Mouse (Mus musculus): ENCODE measurements around the gene Irf7.
"Not testable (repeated sequence)": the region's sequence is repeated elsewhere in the genome, so short reads cannot be mapped to it uniquely, and the experiment has no call there.

Irf7 gene

DNA sequence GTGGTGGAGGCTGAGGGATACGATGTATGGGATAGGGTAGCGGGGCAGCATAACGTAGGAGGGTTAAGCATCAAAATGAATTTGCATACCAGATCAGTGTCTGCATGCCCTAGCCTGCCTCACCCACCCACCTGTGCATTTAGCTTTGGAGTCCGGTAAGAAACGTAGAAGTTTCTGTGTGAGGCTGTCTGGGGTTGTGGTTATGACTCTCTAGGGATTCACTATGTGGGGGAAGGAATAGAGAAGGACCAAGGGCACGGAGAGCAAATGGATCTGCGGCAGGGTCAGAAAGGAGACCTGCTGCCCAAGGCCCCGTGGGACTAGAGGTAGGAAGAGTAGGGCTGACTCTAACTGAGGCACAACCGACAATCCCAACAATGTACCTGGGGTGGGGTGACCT, 9.1 kb upstream of the Irf7 start:
- DNase-seq (ENCODE audit: low spot score in 2 of 2) = no peak

DNA sequence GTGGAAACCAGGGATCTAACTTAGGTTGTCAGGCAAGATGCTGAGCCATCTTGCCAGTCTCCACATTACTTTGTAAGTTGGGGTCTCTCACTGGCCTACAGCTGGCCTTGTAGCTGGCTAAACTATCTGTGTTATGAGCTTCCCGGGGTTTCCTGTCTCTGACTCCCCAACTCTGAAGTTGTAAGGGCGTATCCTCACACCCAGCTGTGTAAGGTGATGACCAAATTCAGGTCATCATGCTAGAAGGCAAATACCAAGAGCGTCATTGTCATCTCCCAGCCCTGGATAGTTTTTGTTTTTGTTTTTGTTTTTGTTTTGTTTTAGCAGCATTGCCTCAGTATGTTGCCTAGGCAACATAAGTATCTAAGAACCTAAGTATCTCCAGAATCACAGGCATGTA, 4.3 kb upstream of the Irf7 start:
- no peak for DNase-seq (ENCODE audit: low spot score in 2 of 2)

DNA sequence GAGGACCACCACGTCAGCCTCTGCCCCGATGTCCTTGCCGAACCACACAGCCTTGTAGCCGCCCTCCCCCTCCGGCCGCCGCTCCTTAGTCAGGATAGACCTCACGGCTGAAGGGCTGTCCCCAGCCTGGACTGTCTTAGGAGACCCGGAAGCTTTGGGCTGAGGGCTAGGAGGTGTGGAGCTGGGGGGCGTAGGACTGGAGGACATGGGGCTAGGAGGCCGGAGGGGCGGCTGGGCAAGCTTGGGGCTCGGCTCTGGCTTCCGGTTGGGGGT, 2.9 kb upstream of the Irf7 start:
- no peak for DNase-seq (ENCODE audit: low spot score in 2 of 2)

DNA sequence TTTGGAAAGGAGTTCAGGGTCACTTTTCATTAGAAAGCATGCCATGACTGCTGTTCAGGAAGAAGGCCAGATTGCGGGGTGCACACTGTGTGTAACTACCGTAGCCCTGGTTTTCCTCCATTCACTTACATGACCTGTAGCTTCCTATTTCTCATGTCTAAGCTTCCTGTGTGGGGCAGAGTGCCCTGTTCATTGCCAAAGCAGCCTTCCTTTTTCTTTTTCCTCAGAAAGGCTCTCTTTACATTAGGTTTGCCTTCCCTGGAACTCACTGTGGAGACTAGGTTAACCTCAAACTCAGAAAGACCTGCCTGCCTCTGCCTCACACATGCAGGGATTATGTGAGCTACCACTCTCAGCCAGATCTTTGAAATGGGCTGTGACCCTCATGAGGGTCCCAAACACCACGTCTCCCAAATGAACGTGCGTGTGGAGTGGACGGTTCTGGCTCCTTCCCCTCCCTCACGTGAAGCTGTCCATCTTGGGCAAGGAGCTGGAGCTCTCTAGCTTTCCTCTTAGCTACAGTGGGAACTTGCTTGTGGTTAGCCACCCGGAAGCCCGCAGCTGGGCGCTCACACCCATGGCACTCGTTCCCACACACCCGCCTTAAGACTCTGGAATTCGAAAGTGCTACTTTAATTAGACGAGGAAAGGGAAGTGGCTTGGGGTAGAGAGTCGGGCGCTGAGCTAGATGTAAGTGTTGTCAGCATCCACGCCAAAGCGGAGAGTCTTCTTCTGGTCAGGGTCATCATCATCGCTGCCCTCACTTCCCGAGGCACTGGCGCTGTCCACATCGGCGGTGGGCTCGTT, 2.4 kb upstream of the Irf7 start:
- no peak for DNase-seq (ENCODE audit: low spot score in 2 of 2)

DNA sequence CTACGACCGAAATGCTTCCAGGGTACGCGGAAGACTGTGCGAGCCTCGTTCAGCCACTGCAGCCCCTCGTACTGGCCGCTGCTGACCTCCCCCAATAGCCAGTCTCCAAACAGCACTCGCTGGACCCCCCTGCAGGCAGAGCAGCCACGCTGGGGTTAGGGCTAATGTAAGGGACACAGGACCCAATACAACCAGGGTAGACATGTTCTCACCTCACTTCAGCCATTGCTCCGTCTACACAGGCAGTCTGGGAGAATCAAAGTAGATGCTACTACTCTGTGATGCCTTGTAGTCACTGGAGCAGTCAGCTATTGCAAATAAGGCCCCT, 906 bp downstream of the Irf7 start:
- no peak for DNase-seq (ENCODE audit: low spot score in 2 of 2)

DNA sequence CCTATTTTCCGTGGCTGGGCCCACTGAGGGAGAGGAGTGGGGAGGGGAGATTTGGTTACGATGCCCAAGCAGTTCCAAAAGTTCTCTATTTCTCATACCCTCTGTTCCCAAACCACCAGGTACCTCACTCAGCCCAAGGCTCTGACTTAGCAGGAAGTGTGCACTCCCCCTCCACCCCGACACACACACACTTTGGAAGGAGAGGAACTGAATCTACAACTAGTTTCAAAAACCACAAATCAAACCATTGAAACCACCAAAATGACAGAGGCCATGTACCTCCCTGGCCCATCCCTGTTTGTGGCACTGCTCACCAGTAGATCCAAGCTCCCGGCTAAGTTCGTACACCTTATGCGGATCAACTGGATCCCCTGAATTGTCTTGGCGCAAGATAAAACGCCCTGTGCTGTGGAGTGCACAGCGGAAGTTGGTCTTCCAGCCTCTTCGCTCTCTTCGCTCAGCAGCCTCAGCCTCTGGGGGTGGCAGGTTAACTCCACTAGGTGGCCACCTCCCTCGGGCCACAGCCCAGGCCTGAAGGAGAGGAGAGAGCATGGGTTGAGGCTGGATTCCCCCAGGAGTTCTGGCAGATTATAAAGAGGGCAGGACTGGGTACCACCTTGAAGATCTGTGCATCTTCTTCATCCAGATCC, 1.4 kb downstream of the Irf7 start:
- no peak for DNase-seq (ENCODE audit: low spot score in 2 of 2)

DNA sequence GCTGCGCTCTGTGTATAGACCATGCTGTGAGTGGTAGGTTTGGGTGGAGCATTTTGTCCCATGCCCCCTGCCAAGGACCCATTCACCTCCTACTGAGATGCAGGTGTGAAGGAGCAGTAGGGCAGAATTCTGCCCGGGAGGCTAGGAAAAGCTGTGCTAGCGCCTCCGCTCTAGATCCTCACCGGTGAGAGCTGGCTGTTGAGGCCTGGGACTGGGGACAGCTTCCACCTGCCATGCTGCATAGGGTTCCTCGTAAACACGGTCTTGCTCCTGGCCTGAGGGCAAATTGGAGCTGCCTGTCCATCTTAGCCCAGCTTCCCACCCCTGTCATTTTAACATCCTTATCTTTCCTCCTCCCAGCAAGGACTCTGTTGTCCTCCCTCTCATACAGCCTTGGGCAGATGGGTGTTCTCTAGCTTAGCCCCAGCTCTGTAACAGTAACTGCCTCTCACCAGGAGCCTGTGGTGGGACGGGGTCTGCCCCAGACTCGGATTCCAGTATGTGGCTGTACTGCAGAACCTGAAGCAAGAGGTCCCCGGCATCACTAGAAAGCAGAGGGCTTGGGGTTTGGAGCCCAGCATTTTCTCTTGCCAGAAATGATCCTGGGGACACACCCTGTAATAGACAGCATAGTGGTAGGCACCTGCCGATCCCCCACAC, 2.1 kb downstream of the Irf7 start:
- DNase-seq (ENCODE audit: low spot score in 2 of 2) = no peak

DNA sequence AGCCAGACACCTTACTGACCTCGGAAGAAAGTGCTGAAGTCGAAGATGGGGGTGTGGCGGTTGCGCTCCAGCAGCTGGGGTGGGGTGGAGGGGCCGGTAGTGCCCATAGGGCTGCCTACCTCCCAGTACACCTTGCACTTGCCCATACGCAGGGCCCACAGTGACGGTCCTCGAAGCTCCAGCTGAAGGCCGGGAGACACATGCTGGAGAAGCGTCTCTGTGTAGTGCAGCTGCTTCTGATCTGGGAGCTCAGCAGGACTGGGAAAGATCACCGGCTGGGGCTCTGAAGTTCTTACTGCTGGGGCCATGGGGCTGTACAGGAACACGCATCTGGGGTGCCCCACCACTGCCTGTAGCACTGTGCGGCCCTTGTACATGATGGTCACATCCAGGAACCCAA, 2.6 kb downstream of the Irf7 start:
- no peak for DNase-seq (ENCODE audit: low spot score in 2 of 2)

DNA sequence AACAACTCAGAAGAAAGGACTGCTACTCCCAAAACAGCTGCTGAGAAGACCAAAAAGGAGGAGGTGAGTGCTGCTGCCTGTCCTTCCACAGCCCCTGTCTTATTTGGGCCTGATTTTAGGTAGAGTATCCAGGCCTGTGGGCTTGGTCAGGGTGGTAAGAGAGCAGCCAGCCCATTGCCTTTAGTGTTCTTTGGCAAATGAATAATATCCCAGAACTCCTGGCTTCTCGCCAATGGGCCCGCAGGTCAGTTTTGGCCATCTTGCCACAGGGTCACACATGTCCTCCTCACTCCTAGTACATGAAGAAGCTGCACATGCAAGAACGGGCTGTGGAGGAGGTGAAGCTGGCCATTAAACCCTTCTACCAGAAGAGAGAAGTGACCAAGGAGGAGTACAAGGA, 4.8 kb downstream of the Irf7 start:
- no peak for DNase-seq (ENCODE audit: low spot score in 2 of 2)

DNA sequence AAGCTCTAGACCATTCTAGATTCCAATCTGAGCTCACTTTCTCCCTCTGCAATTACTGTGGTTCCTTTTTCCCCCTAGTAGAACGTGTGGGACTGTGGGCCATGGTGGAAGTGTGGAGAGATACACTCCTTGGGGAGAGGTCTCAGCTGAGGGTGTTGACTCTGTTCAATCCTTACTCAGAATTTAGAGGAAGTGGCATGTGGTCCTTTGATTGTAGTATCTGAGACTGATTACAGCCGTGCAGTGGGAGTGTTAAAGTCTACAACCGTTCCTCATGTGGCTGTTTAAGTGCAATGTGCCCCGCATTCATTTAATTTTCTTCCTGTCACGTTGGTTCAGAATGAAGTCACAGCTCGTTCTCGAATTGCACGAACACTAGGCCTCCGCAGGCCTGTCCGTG, 10.1 kb downstream of the Irf7 start:
- no peak for DNase-seq (ENCODE audit: low spot score in 2 of 2)

DNA sequence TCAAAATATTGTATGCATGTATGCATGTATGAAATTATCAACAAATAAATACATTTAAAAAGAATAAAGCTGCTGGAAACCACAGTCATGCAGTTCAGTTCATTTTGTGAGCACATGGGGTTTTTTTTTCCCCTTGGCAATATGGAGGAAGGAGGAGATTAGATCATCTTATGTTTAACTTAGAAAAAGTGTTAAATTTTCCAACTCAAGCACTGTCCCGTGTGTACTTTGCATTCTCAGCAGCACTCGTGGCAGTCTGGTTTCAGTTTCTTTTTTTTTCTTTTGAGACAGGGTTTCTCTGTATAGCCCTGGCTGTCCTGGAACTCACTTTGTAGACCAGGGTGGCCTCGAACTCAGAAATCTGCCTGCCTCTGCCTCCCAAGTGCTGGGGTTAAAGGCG, 15.8 kb downstream of the Irf7 start:
- DNase-seq (ENCODE audit: low spot score in 2 of 2) = not testable (repeated sequence)

DNA sequence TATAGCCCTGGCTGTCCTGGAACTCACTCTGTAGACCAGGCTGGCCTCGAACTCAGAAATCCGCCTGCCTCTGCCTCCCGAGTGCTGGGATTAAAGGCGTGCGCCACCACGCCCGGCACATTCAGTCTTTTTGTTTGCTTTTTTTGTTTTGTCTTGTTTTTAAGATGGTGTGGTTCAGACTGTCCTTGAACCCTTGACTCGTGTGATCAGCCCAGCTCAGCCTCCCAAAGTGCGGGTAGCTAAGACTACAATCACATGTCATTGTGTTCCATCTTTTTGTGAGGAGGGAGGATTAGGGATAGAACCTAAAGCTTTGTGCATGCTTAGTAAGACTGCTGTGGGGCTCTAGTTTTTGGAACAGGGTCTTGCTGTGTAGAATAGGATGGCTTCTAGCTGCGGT, 34.7 kb downstream of the Irf7 start:
- DNase-seq (ENCODE audit: low spot score in 2 of 2) = no peak

DNA sequence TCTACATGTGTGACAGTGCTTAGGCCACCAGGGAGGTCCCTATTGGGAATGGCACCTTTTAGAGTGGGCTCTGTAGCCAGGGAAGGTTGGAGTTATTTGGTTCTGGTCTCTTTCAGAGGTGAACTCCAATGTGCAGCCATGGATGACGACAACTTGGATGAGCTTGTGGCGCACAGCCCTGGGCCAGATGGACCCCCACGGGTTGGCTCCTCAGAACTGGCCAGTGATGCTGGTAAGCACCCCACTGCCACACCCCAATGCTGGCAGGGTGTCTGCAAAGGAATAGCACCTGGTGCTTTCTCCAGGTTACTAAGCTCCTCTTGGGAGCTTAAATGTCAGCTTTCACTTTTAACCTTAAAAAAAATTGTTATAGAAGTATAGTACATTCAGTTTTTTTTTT, 35.2 kb downstream of the Irf7 start:
- DNase-seq (ENCODE audit: low spot score in 2 of 2) = no peak

DNA sequence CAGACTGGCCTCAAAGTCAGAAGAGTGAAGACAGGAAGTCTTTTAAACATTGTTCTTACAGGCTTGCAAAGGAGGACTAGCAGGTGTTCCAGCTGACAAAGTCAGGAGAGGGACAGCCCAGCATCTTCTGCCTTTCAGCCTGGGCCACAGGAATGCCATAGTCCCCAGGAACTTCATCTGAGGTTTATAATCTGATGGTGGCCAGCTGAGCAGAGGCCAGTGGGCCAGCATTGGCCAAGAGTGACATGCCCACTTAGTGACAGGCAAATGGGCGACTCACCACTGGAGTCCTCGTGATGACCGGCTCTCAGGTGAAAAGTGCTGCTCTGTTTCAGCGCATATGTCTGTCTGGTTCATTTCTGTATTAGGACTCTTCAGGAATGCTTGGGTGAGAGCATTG, 35.7 kb downstream of the Irf7 start:
- DNase-seq (ENCODE audit: low spot score in 2 of 2) = no peak

DNA sequence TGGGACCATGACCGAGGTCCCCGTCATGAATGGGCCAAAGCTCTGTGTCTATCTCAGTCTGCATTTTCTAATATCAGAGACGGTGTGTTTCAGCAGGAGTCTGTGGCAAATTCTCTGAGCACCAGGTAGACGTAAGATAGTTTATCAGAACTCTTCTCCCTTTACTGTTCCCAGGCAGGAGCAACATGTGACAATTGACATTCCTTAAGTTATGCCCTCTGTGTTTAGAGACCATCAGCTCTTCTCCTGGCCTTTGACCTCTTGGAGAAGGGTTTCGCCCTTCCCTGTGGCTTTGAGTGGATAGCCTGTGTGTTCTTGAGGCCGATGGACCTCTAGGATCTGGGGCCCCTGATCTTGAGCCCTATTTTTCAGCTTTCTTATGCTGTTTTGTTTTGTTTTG, 36.6 kb downstream of the Irf7 start:
- DNase-seq (ENCODE audit: low spot score in 2 of 2) = no peak

DNA sequence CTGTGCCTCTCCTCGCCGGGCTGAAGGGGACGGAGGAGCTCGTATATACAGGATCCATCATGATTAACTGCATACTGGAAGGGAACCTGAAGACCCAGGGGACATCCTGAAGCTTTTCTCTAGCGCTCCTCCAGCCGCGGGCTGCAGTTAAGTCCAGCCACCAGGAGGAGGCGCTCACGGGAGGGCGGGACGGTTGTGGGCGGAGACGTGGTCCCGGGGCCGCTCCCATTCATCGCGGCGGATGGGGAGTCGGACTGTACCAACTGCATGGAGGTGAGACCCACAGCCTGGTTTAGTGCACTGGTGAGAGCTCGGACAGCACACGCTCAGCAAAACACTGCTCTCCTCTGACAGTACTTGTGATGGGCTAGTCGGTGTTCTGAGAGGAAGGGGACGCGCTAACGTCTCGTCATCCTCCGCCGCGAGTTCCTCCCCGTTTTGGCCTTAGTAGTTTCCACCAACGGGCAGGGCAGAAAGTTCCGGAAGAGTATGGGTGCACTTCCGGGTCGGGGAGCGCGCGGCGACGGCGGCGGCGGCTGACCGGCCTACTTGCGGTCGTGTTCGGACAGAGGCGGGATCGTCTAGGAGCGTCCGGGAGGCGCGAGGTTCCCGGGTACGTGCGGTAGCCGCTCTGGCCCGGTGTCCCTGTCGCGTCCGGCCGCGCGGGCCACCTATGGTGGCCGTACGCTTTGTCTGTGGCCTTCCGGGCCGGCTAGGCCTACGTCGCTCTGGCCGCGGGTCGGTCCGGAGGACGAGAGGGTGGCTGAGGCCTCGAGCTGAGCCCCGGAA, 37.8 kb downstream of the Irf7 start, which contains the start of gene Phrf1:
Phrf1 (plus strand) TSS at position 506 of the 789 bp plus-strand sequence.
- DNase-seq (ENCODE audit: low spot score in 2 of 2) = peak; percentile 95 to 98

DNA sequence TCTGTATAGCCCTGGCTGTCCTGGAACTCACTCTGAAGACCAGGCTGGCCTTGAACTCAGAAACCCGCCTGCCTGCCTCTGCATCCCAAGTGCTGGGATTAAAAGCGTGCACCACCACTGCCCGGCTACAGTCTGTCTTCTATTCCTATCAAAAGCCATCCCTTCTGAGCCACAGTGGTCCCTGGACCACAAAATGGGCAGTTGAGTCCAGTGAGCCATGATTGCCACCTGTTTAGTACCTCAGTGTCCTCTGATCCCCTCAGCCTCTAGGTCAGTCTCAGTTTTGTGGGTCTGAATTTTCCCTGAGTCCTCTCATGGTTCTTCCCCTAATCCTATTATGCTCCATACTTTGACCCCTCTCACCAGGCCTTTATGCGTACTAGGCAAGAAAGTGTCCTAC, 38.5 kb downstream of the Irf7 start:
- no peak for DNase-seq (ENCODE audit: low spot score in 2 of 2)

DNA sequence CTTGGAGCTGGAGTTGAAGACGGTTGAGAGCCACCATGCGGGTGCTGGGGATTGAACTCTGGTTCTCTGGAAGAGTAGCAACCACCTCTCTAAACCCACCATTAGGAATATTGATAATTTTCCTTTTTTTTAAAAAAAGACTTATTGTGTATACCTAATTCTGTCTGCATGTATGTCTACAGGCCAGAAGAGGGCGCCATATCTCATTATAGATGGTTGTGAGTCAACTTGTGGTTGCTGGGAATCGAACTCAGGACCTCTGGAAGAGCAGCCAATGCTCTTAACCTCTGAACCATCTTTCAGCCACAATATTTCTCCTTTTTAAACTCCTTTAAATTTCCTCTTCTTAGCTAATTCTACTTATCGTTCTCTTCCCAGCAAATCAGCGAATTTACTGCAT, 39.7 kb downstream of the Irf7 start:
- no peak for DNase-seq (ENCODE audit: low spot score in 2 of 2)

DNA sequence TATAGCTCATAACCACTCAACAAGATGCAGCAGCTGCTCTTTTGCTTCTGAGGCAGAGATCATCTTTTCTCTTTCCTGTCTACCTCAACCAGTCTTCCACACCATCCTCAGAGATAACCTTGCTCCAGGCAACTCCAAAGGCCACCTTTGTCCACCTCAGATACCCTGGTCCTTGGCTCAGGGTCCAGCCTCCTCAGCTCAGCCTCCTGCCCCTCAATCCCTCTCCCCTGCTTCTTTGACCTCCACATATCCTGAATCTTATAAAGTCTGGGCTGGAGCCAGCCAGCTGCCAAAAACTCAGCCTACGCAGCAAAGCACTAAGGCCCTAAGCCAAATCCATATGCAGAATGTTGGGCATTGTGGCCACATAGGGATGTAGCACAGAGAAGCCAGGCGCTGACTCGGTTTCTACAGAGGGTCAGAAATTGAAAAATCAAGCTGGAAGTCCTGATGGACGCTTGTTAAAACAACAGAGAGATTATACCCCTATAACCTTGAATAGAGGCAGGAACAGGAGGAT, 43.5 kb downstream of the Irf7 start:
- no peak for DNase-seq (ENCODE audit: low spot score in 2 of 2)

DNA sequence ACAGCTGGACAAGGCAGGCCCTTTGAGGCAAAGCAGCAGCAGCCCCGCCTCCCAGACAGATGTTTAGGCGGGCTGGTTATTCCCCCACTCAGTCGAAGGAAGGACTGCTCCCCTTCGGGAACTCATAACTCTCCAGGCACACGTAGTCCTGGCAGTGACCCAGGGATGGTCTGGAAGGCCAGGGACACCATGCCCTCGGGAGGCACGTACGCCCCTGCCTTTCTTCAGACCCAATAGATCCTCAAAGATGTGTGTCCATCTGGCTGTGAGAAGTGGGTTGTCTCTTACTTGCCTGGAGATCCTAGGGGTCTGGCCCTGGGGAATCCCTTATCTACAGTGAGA, 44.2 kb downstream of the Irf7 start:
- no peak for DNase-seq (ENCODE audit: low spot score in 2 of 2)

DNA sequence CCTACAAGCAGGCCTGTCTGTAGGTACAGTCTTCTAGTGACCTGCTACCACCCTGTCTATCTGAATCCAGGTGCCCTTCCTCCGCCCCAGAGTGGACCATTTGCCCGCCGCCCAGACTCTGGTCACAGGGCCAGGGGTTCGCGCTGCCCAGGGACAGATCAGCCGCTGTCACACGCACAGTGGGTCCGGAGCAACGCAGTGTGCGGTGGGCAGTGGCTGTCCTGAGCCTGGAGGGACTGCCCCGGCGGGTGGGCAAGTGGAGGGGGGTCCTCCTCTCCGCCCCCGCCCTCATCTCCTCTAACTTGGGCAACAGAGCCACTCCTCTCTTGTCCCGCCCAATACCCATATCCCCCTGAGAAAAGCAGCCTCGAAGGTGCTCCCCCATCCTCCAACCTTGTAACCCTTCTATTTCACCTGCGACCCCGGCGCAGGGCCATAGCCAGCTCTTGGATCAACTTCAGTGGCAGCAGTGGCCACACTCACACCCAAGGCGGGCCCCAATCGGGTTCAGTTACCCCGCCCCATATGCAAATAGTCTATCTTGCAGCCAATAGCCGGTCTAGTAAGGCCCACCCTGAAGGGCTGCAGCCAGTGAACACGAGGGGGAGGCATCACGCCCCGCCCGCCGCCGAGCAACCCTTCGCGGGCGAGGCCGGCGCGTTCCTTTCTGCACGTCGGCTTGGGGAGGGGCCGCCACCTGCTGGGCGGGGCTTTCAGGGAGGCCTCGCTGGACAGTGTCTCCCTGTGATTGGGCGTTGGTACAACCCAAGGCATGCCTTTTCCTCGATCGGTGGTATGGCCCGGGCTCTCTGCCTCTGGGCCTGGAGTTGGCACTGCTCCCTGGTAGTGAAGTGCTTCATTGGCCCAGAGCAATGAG, 44.8 kb downstream of the Irf7 start:
- peak; percentile 90 to 95 for DNase-seq (ENCODE audit: low spot score in 2 of 2)

DNA sequence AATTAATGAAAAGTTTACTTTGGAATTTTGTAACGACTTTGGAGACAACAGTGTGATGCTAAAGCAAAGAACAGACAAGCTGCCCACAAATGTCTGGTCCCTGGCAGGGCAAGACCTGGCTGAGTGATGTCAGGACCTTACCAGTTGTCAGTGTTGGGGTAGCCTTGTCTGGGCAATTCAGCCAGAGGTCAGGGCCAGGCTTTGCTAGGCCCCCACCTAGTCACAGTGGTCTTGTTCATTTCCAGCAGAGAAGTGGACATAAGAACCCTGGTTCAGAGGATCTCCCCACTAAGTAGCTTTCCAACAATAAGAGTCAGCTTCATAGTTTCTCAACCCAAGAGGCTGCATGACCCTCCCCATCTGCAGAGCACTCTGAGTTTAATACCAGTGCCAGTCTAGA, 45.9 kb downstream of the Irf7 start:
- no peak for DNase-seq (ENCODE audit: low spot score in 2 of 2)

All from cerebellum, postnatal 4 days (tissue).